Mouse (Mus musculus): ENCODE measurements around the gene Il34. TPM values are rescaled to one million over a fixed set of nuclear protein-coding genes. Genes with fewer than 3 reads are reported as not detected.

Il34 gene
- polyA plus RNA-seq, 1 experiment from 2014 or later = 6.5 TPM

GRCm38 (mm10) chr8:110741816-110742451, 63.8 kb downstream of the Il34 start:
- H3K36me3 ChIP-seq (ENCODE audit: control insufficient read depth, insufficient read depth, low read length) = peaks cover 30% of the 10 kb centered on the region
- H3K4me2 ChIP-seq (ENCODE audit: low read depth, low read length) = no peak overlapping the region
- ATAC-seq (ENCODE audit: low read depth) = peak; percentile 24; the same call in 1 of the 2 replicates
- H3K4me3 ChIP-seq (ENCODE audit: low read length) = no peak overlapping the region
- H3K27ac ChIP-seq (ENCODE audit: low read length) = no peak overlapping the region
- no peaks in the 10 kb centered on the region for H3K4me1 ChIP-seq (replicated peaks; ENCODE audit: control insufficient read depth, insufficient read depth, low read length)
- H3K27me3 ChIP-seq (ENCODE audit: control insufficient read depth, insufficient read depth, low read depth, low read length) = no peaks in the 10 kb centered on the region
- WGBS = 68% methylated on average over 15 of the region's 15 CpGs
- H3K9me3 ChIP-seq (ENCODE audit: control insufficient read depth, low read length) = no peaks in the 10 kb centered on the region
- no peak overlapping the region for H3K9ac ChIP-seq (ENCODE audit: low read length)

- WGBS = 82% methylated on average over 5 of the region's 5 CpGs
- no peaks in the 10 kb centered on the region for H3K4me1 ChIP-seq (replicated peaks; ENCODE audit: control insufficient read depth, insufficient read depth, low read length)
- no peak overlapping the region for H3K4me2 ChIP-seq (ENCODE audit: low read depth, low read length)
- H3K9me3 ChIP-seq (ENCODE audit: control insufficient read depth, low read length) = no peaks in the 10 kb centered on the region
- ATAC-seq (ENCODE audit: low read depth) = no peak
- no peaks in the 10 kb centered on the region for H3K27me3 ChIP-seq (ENCODE audit: control insufficient read depth, insufficient read depth, low read depth, low read length)
- H3K27ac ChIP-seq (ENCODE audit: low read length) = no peak overlapping the region
- no peak overlapping the region for H3K4me3 ChIP-seq (ENCODE audit: low read length)
- H3K36me3 ChIP-seq (ENCODE audit: control insufficient read depth, insufficient read depth, low read length) = peaks cover 40% of the 10 kb centered on the region
- no peak overlapping the region for H3K9ac ChIP-seq (ENCODE audit: low read length)
These were observed 65.0 kb downstream of the Il34 start for GRCm38 (mm10) chr8:110740629-110741175.

- Histone ChIP-seq H3K4me2 (ENCODE audit: low read depth, low read length) (no peak overlapping the region), H3K27me3 (ENCODE audit: control insufficient read depth, insufficient read depth, low read depth, low read length) (no peaks in the 10 kb centered on the region), H3K9me3 (ENCODE audit: control insufficient read depth, low read length) (no peaks in the 10 kb centered on the region), H3K36me3 (ENCODE audit: control insufficient read depth, insufficient read depth, low read length) (peaks cover 56% of the 10 kb centered on the region), H3K9ac (ENCODE audit: low read length) (no peak overlapping the region), H3K27ac (ENCODE audit: low read length) (no peak overlapping the region), H3K4me1 (replicated peaks; ENCODE audit: control insufficient read depth, insufficient read depth, low read length) (no peaks in the 10 kb centered on the region), H3K4me3 (ENCODE audit: low read length) (no peak overlapping the region)
- WGBS = 89% methylated on average over 35 of the region's 35 CpGs
- no peak for ATAC-seq (ENCODE audit: low read depth)
These were observed 67.0 kb downstream of the Il34 start for GRCm38 (mm10) chr8:110738591-110739195.

- 84% methylated on average over 8 of the region's 8 CpGs for WGBS
- peaks cover 82% of the 10 kb centered on the region for H3K36me3 ChIP-seq (ENCODE audit: control insufficient read depth, insufficient read depth, low read length)
These were observed 72.7 kb downstream of the Il34 start for GRCm38 (mm10) chr8:110733036-110733435.

DNA sequence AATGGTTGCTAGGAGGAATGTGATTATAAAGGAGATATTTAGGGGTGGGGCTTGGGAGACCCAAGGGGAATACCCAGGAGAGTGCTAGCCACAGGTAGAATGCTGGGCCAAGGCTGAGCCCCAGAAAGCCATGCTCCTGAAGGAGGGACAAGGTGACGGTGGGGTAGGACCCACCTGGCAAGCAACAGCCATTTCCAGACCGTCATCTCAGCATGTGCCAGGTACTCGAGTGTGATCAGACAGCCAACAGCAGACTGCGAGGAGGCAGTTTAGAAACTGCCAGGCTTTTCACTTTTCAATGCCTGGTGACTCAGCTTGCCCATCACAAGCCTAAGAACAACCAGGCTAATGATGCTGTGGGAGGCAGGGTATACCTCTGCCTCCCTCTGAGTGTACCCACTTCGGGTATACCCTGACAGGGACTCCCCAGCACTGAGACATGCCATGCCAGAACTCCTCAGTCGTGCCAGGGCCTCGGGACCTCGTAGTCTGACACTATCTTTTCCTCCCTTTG, 74.3 kb downstream of the Il34 start:
- ATAC-seq (ENCODE audit: low read depth) = no peak
- H3K27me3 ChIP-seq (ENCODE audit: control insufficient read depth, insufficient read depth, low read depth, low read length) = no peaks in the 10 kb centered on the region
- H3K4me3 ChIP-seq (ENCODE audit: low read length) = no peak overlapping the region
- WGBS = 87% methylated on average over 8 of the region's 8 CpGs
- no peak overlapping the region for H3K4me2 ChIP-seq (ENCODE audit: low read depth, low read length)
- no peak overlapping the region for H3K27ac ChIP-seq (ENCODE audit: low read length)
- peaks cover under 1% of the 10 kb centered on the region; the same call in 1 of the 2 replicates for H3K4me1 ChIP-seq (replicated peaks; ENCODE audit: control insufficient read depth, insufficient read depth, low read length)
- H3K9me3 ChIP-seq (ENCODE audit: control insufficient read depth, low read length) = no peaks in the 10 kb centered on the region
- H3K9ac ChIP-seq (ENCODE audit: low read length) = no peak overlapping the region
- H3K36me3 ChIP-seq (ENCODE audit: control insufficient read depth, insufficient read depth, low read length) = peaks cover 76% of the 10 kb centered on the region

More at GRCm38 (mm10) chr8:110733036-110733435, 72.7 kb downstream of the Il34 start:
- no peak overlapping the region for H3K9ac ChIP-seq (ENCODE audit: low read length)
- ATAC-seq (ENCODE audit: low read depth) = no peak
- no peaks in the 10 kb centered on the region for H3K9me3 ChIP-seq (ENCODE audit: control insufficient read depth, low read length)
- H3K4me3 ChIP-seq (ENCODE audit: low read length) = no peak overlapping the region
- H3K4me2 ChIP-seq (ENCODE audit: low read depth, low read length) = no peak overlapping the region
- H3K27ac ChIP-seq (ENCODE audit: low read length) = no peak overlapping the region
- no peaks in the 10 kb centered on the region for H3K4me1 ChIP-seq (replicated peaks; ENCODE audit: control insufficient read depth, insufficient read depth, low read length)
- no peaks in the 10 kb centered on the region for H3K27me3 ChIP-seq (ENCODE audit: control insufficient read depth, insufficient read depth, low read depth, low read length)

DNA sequence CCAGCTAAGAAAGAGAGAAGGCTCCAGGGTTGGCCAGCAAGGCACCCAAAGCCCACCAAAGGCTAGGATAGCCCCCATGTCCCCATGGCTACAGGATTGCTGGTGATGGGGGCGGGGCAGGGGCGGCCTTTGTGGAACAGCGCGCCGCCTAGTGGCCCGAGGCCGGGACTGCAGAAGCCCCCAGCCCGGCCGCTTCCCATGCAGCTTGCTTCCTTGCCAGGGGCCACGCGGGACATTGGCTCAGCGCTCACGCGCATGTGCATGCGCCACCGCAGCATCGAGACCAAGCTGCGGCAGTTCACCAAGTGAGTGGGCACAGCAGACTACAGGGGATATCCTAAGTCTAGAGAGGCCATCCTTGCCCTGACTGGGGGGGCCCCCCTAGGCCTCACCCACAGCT, 78.8 kb downstream of the Il34 start:
- Histone ChIP-seq H3K9ac (ENCODE audit: low read length) (no peak overlapping the region), H3K4me3 (ENCODE audit: low read length) (no peak overlapping the region), H3K27me3 (ENCODE audit: control insufficient read depth, insufficient read depth, low read depth, low read length) (no peaks in the 10 kb centered on the region), H3K27ac (ENCODE audit: low read length) (no peak overlapping the region), H3K4me1 (replicated peaks; ENCODE audit: control insufficient read depth, insufficient read depth, low read length) (peaks cover 41% of the 10 kb centered on the region), H3K9me3 (ENCODE audit: control insufficient read depth, low read length) (no peaks in the 10 kb centered on the region), H3K4me2 (ENCODE audit: low read depth, low read length) (no peak overlapping the region), H3K36me3 (ENCODE audit: control insufficient read depth, insufficient read depth, low read length) (peaks cover 43% of the 10 kb centered on the region)
- WGBS = 18% methylated on average over 18 of the region's 18 CpGs
- no peak; the same call in 1 of the 2 replicates for ATAC-seq (ENCODE audit: low read depth)

DNA sequence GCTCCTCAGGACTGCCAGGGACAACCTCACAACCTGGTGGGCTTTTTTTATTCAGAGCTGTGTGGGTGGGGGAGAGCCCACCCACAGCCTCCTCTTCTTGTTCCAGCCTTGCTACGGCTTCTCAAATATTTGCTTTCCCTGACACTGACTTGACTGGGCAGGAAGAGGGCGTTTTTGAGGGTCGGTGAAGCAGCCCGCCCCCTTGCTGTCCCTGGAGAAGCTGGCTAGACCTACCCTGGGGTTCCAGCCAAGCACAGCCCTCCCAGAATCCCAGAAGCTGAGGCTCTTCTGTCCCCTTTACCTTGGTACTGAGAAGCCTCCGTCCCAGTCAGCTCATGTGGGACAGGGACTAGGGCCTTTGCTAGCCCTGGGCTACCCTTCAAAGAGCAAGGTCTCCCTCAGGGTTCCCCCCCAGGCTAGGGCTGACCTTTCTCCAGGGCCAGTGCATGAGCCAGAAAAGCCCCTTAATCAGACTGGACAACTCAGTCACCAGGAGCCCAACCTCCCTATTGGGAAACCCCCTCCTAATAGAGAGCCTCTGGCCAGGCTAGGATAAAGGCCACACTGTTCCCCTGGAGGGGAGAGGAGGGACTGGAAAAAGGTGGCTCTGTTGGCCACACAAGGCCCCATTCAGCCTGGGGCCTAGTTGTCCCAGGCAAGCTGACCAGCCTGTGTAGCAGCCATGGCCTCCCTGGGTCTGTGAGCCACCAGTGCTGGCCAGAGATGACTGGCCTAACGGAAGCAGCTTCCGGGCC, 80.5 kb downstream of the Il34 start:
- WGBS = 30% methylated on average over 7 of the region's 7 CpGs
- Histone ChIP-seq H3K4me3 (ENCODE audit: low read length) (peak overlapping the region; percentile 85), H3K4me1 (replicated peaks; ENCODE audit: control insufficient read depth, insufficient read depth, low read length) (peaks cover 48% of the 10 kb centered on the region), H3K9ac (ENCODE audit: low read length) (peak overlapping the region; percentile 97), H3K27ac (ENCODE audit: low read length) (peak overlapping the region; percentile 70), H3K4me2 (ENCODE audit: low read depth, low read length) (peak overlapping the region; percentile 90), H3K9me3 (ENCODE audit: control insufficient read depth, low read length) (no peaks in the 10 kb centered on the region), H3K36me3 (ENCODE audit: control insufficient read depth, insufficient read depth, low read length) (peaks cover 31% of the 10 kb centered on the region), H3K27me3 (ENCODE audit: control insufficient read depth, insufficient read depth, low read depth, low read length) (no peaks in the 10 kb centered on the region)
- ATAC-seq (ENCODE audit: low read depth) = no peak

DNA sequence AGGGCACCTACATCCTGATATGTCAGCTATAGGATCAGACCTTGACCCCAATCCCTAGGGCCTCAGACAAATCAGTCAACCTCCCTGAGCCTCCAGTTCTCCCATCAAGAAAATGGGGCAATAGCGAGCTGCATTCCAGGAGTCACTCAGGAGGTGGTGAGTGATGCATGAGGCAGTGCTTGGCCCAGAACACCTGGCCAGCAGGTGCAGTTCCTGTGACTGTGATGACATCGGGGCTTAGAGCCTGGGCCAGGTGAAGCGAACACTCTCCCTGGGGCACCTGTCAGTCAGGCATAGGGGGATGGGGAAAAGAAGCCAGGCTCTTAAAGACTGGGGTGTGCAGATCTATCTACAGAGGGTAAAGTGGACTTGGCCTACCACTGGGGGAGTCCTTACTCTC, 81.2 kb downstream of the Il34 start:
- no peak for ATAC-seq (ENCODE audit: low read depth)
- Histone ChIP-seq H3K4me1 (replicated peaks; ENCODE audit: control insufficient read depth, insufficient read depth, low read length) (peaks cover 56% of the 10 kb centered on the region), H3K4me2 (ENCODE audit: low read depth, low read length) (peak overlapping the region; percentile 90), H3K9me3 (ENCODE audit: control insufficient read depth, low read length) (no peaks in the 10 kb centered on the region), H3K4me3 (ENCODE audit: low read length) (peak overlapping the region; percentile 85), H3K27ac (ENCODE audit: low read length) (peak overlapping the region; percentile 70), H3K27me3 (ENCODE audit: control insufficient read depth, insufficient read depth, low read depth, low read length) (no peaks in the 10 kb centered on the region), H3K36me3 (ENCODE audit: control insufficient read depth, insufficient read depth, low read length) (peaks cover 25% of the 10 kb centered on the region), H3K9ac (ENCODE audit: low read length) (peak overlapping the region; percentile 97)
- 46% methylated on average over 3 of the region's 3 CpGs for WGBS
